Mouse (Mus musculus): ENCODE measurements around the gene Serping1. TPM values are rescaled to one million over a fixed set of nuclear protein-coding genes. Genes with fewer than 3 reads are reported as not detected.

Serping1 gene
- total and polyA plus RNA-seq, 3 experiments = 91.2 to 129 (median 127) TPM

Small RNA genes within 50 kb of the gene (microRNA-seq; reads per million reads assigned to microRNA genes)
- 3,158 to 3,194 reads per million in 2 experiments for gene Mir130a

Other genes starting within 250 kb of the Serping1 start
- gene Ctnnd1, start 124.7 kb downstream of the Serping1 start, total RNA-seq (2021) = 100 to 1,000 TPM; 112 to 135 TPM
- 20.4 and 25.8 TPM in 2 replicates for gene Ctnnd1, start 124.7 kb downstream of the Serping1 start, polyA plus RNA-seq (2012; rRNA removed)
- gene Btbd18, start 116.4 kb downstream of the Serping1 start, total RNA-seq (2021) = under 1 TPM in 1 of 2 experiments, not detected in 1; 0.09 TPM
- gene Btbd18, start 116.4 kb downstream of the Serping1 start, polyA plus RNA-seq (2012; rRNA removed) = 0.03 TPM in 1 of 2 replicates, not detected in the other
- gene Selenoh, start 104.7 kb downstream of the Serping1 start, total RNA-seq (2021) = 10 to 100 TPM; 19.2 to 29.8 TPM
- 42.2 and 63.0 TPM in 2 replicates for gene Selenoh, start 104.7 kb downstream of the Serping1 start, polyA plus RNA-seq (2012; rRNA removed)
- gene Gm28635, start 97.4 kb downstream of the Serping1 start, total RNA-seq (2021) = not detected
- not detected in 2 replicates for gene Gm28635, start 97.4 kb downstream of the Serping1 start, polyA plus RNA-seq (2012; rRNA removed)
- gene Med19, start 97.0 kb downstream of the Serping1 start, total RNA-seq (2021) = 10 to 100 TPM; 24.3 to 24.8 TPM
- gene Med19, start 97.0 kb downstream of the Serping1 start, polyA plus RNA-seq (2012; rRNA removed) = 12.3 and 15.1 TPM in 2 replicates
- gene Tmx2, start 96.3 kb downstream of the Serping1 start, total RNA-seq (2021) = 100 to 1,000 TPM; 168 to 175 TPM
- gene Tmx2, start 96.3 kb downstream of the Serping1 start, polyA plus RNA-seq (2012; rRNA removed) = 32.0 and 157 TPM in 2 replicates
- gene Zdhhc5, start 60.3 kb downstream of the Serping1 start, total RNA-seq (2021) = 10 to 100 TPM; 61.7 to 74.4 TPM
- gene Zdhhc5, start 60.3 kb downstream of the Serping1 start, polyA plus RNA-seq (2012; rRNA removed) = 37.5 and 46.3 TPM in 2 replicates
- 10 to 100 TPM; 11.4 to 16.8 TPM for gene Clp1, start 48.1 kb downstream of the Serping1 start, total RNA-seq (2021)
- 5.1 and 5.3 TPM in 2 replicates for gene Clp1, start 48.1 kb downstream of the Serping1 start, polyA plus RNA-seq (2012; rRNA removed)
- gene Ypel4, start 41.4 kb downstream of the Serping1 start, total RNA-seq (2021) = 1 to 10 TPM; 3.8 to 7.2 TPM
- 9.8 and 17.2 TPM in 2 replicates for gene Ypel4, start 41.4 kb downstream of the Serping1 start, polyA plus RNA-seq (2012; rRNA removed)
- 1 to 10 TPM in 1 of 2 experiments, under 1 TPM in 1; 0.98 to 2.6 TPM for gene Gm19426, start 31.8 kb downstream of the Serping1 start, total RNA-seq (2021)
- 0.65 and 1.0 TPM in 2 replicates for gene Gm19426, start 31.8 kb downstream of the Serping1 start, polyA plus RNA-seq (2012; rRNA removed)
- gene Ube2l6, start 23.4 kb upstream of the Serping1 start, total RNA-seq (2021) = 10 to 100 TPM; 15.7 to 18.8 TPM
- gene Ube2l6, start 23.4 kb upstream of the Serping1 start, polyA plus RNA-seq (2012; rRNA removed) = 13.8 and 15.1 TPM in 2 replicates
- gene Smtnl1, start 47.2 kb upstream of the Serping1 start, total RNA-seq (2021) = not detected
- not detected in 2 replicates for gene Smtnl1, start 47.2 kb upstream of the Serping1 start, polyA plus RNA-seq (2012; rRNA removed)
- gene Timm10, start 51.6 kb upstream of the Serping1 start, total RNA-seq (2021) = 10 to 100 TPM; 38.5 to 59.6 TPM
- gene Timm10, start 51.6 kb upstream of the Serping1 start, polyA plus RNA-seq (2012; rRNA removed) = 17.0 and 19.2 TPM in 2 replicates
- gene Slc43a1, start 63.4 kb upstream of the Serping1 start, total RNA-seq (2021) = 10 to 100 TPM in 1 of 2 experiments, 1 to 10 TPM in 1; 4.4 to 12.7 TPM
- gene Slc43a1, start 63.4 kb upstream of the Serping1 start, polyA plus RNA-seq (2012; rRNA removed) = 10.1 and 14.3 TPM in 2 replicates
- 1 to 10 TPM; 1.1 to 1.5 TPM for gene Rtn4rl2, start 111.3 kb upstream of the Serping1 start, total RNA-seq (2021)
- 11.5 and 17.5 TPM in 2 replicates for gene Rtn4rl2, start 111.3 kb upstream of the Serping1 start, polyA plus RNA-seq (2012; rRNA removed)
- gene Slc43a3, start 161.1 kb upstream of the Serping1 start, total RNA-seq (2021) = 10 to 100 TPM; 62.5 to 80.9 TPM
- 57.5 and 59.7 TPM in 2 replicates for gene Slc43a3, start 161.1 kb upstream of the Serping1 start, polyA plus RNA-seq (2012; rRNA removed)
- gene Prg2, start 205.0 kb upstream of the Serping1 start, total RNA-seq (2021) = not detected
- not detected in 2 replicates for gene Prg2, start 205.0 kb upstream of the Serping1 start, polyA plus RNA-seq (2012; rRNA removed)
- not detected for gene Prg3, start 212.8 kb upstream of the Serping1 start, total RNA-seq (2021)
- not detected in 2 replicates for gene Prg3, start 212.8 kb upstream of the Serping1 start, polyA plus RNA-seq (2012; rRNA removed)